Mouse (Mus musculus): Measurements from ENCODE around the gene Spats2. TPM values are rescaled to one million over a fixed set of nuclear protein-coding genes. Genes with fewer than 3 reads are reported as not detected.
"Not testable (repeated sequence)": the region's sequence is repeated elsewhere in the genome, so short reads cannot be mapped to it uniquely, and the experiment has no call there.

Gene Spats2
- polyA plus RNA-seq (2015; fragmentation: Nextera tagmentation; extraction: Ambion mirVana): 6.7 and 7.7 TPM in 2 replicates

GRCm38 (mm10) chr15:99125711-99126080, at the start of gene Spats2:
Spats2 (plus strand) TSS chr15:99125916.
- H3K4me3 ChIP-seq (replicated peaks): peak within 1 kb of the TSS; percentile 71
- no peaks in the 10 kb centered on the region for H3K9me3 ChIP-seq (replicated peaks)
- H3K27me3 ChIP-seq: peaks cover 35% of the 10 kb centered on the region
- 3% methylated on average over 12 of the region's 12 CpGs for WGBS (ENCODE audit: insufficient replicate concordance)
- peak within 1 kb of the TSS; percentile 66 for H3K9ac ChIP-seq
- no peaks in the 10 kb centered on the region for H3K36me3 ChIP-seq (replicated peaks)
- H3K4me2 ChIP-seq: peak within 1 kb of the TSS; percentile 93
- ATAC-seq (ENCODE audit: insufficient read depth): 0 out of 2 replicates have a peak, but pooled peaks have one; percentile 4
- H3K4me1 ChIP-seq (replicated peaks): peaks cover 26% of the 10 kb centered on the region
- peak within 1 kb of the TSS; percentile 76 for H3K27ac ChIP-seq (replicated peaks)

GRCm38 (mm10) chr15:99076011-99076410, 49.7 kb upstream of the Spats2 start:
- ATAC-seq (ENCODE audit: insufficient read depth): not testable (repeated sequence)
- peak overlapping the region; percentile 86 for H3K9ac ChIP-seq

DNA sequence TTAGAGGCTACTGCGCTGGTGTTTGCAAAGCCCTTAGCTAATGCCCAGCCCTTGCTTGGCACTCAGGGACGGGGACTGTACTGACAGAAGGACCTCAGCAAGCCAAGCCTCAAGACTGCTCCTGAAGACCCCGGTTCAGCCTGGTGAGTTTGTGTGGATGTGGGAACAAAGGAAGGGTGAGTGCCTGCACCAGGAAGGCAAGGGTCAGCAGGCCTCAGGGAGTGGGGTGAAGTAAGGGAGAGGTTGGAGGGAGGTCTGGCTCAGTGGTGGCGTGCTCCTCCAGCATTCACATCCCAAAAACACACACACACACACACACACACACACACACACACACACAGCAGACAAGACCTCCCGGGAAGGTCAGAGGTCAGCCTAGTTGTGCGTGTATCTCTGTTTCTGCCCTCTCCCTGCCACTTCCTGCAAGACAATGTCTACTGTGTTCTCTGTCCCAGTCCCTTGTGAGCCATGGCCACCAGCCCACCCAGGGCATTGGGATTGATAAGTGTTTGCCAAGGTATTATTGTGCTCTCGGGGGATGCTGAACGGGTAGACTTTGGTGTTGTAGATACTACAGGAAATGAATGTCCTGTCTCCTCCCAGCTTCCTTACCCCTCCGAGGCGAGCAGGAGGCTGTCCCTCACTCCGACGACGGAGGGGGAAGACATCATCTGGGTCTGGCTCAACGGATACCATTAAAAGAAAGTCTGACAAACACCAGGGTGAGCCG, 47.4 kb upstream of the Spats2 start:
- H3K36me3 ChIP-seq (replicated peaks): peaks cover 60% of the 10 kb centered on the region
- no peak overlapping the region for H3K4me3 ChIP-seq (replicated peaks)
- no peaks in the 10 kb centered on the region for H3K9me3 ChIP-seq (replicated peaks)
- H3K9ac ChIP-seq: no peak overlapping the region
- ATAC-seq (ENCODE audit: insufficient read depth): no peak
- H3K4me2 ChIP-seq: no peak overlapping the region
- peaks cover 3% of the 10 kb centered on the region; the same call in 1 of the 2 replicates for H3K27me3 ChIP-seq
- H3K27ac ChIP-seq (replicated peaks): no peak overlapping the region
- 75% methylated on average over 15 of the region's 15 CpGs for WGBS (ENCODE audit: insufficient replicate concordance)
- peaks cover 33% of the 10 kb centered on the region for H3K4me1 ChIP-seq (replicated peaks)

More at GRCm38 (mm10) chr15:99076011-99076410, 49.7 kb upstream of the Spats2 start:
- H3K4me3 ChIP-seq (replicated peaks): peak overlapping the region; percentile 86
- peak overlapping the region; percentile 86 for H3K4me2 ChIP-seq
- H3K36me3 ChIP-seq (replicated peaks): peaks cover 38% of the 10 kb centered on the region
- not testable (repeated sequence) for H3K27ac ChIP-seq (replicated peaks); H3K27me3 ChIP-seq; H3K9me3 ChIP-seq (replicated peaks)
- H3K4me1 ChIP-seq (replicated peaks): peaks cover 29% of the 10 kb centered on the region
- 89% methylated on average over 3 of the region's 3 CpGs for WGBS (ENCODE audit: insufficient replicate concordance)

DNA sequence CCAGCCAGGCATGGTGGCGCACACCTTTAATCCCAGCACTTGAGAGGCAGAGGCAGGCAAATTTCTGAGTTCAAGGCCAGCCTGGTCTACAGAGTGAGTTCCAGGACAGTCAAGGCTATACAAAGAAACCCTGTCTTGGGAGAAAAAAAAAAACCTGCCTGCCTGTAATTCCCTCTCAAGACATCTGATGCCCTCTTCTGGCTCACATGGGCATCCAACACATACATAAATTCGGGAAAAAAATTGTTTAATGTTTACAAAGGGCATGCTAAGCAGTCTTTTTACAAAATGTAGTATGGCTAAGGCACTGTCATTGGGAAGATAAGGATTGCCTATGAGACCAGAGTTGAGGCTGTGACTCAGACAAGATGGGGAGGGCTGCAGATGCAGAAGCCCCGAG, 45.9 kb upstream of the Spats2 start:
- H3K36me3 ChIP-seq (replicated peaks): peaks cover 62% of the 10 kb centered on the region
- peaks cover 37% of the 10 kb centered on the region for H3K4me1 ChIP-seq (replicated peaks)
- no peak overlapping the region for H3K4me3 ChIP-seq (replicated peaks)
- no peak for ATAC-seq (ENCODE audit: insufficient read depth)
- H3K9me3 ChIP-seq (replicated peaks): no peaks in the 10 kb centered on the region
- H3K9ac ChIP-seq: no peak overlapping the region
- no peak overlapping the region for H3K4me2 ChIP-seq
- WGBS (ENCODE audit: insufficient replicate concordance): 73% methylated on average over 3 of the region's 3 CpGs
- peaks cover 18% of the 10 kb centered on the region for H3K27me3 ChIP-seq
- H3K27ac ChIP-seq (replicated peaks): no peak overlapping the region

- H3K4me1 ChIP-seq (replicated peaks): peaks cover 22% of the 10 kb centered on the region
- peaks cover 43% of the 10 kb centered on the region for H3K27me3 ChIP-seq
- peaks cover 52% of the 10 kb centered on the region for H3K36me3 ChIP-seq (replicated peaks)
- no peak overlapping the region for H3K27ac ChIP-seq (replicated peaks)
- no peak for ATAC-seq (ENCODE audit: insufficient read depth)
- H3K9ac ChIP-seq: no peak overlapping the region
- no peaks in the 10 kb centered on the region for H3K9me3 ChIP-seq (replicated peaks)
- no peak overlapping the region for H3K4me2 ChIP-seq
- H3K4me3 ChIP-seq (replicated peaks): no peak overlapping the region
- WGBS (ENCODE audit: insufficient replicate concordance): 84% methylated on average over 12 of the region's 12 CpGs
Measured at GRCm38 (mm10) chr15:99082322-99082721, 43.4 kb upstream of the Spats2 start.

- 87% methylated on average over 16 of the region's 16 CpGs for WGBS (ENCODE audit: insufficient replicate concordance)
- Histone ChIP-seq H3K27ac (replicated peaks) (no peak overlapping the region), H3K4me1 (replicated peaks) (peaks cover 27% of the 10 kb centered on the region), H3K4me2 (no peak overlapping the region), H3K27me3 (peaks cover 48% of the 10 kb centered on the region), H3K9me3 (replicated peaks) (no peaks in the 10 kb centered on the region), H3K9ac (no peak overlapping the region), H3K4me3 (replicated peaks) (no peak overlapping the region), H3K36me3 (replicated peaks) (peaks cover 47% of the 10 kb centered on the region)
- ATAC-seq (ENCODE audit: insufficient read depth): no peak
Measured at GRCm38 (mm10) chr15:99082840-99083239, 42.9 kb upstream of the Spats2 start.

DNA sequence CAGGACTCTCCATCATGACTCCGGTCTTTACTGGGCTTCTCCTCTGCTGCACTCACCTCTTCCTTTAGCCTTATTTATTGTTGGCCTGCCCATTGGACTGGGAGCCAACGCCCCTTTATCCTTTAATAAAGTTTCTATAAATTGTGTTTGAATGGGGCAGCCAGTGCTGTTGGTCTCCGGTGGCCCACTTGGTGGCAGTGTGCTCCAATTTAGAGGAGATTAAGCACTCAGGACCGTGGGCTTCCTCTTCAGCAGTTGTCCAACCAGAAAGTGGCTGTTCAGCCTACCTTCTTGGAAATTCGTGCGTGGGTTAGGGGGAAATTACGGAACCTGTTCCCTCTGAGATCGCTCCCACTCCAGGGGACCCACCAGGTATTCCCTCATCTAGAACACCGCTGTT, 42.5 kb upstream of the Spats2 start:
- peaks cover 52% of the 10 kb centered on the region for H3K27me3 ChIP-seq

GRCm38 (mm10) chr15:99083867-99084557, 41.7 kb upstream of the Spats2 start:
- no peak overlapping the region for H3K27ac ChIP-seq (replicated peaks)
- no peak overlapping the region for H3K9ac ChIP-seq
- no peak overlapping the region for H3K4me3 ChIP-seq (replicated peaks)
- H3K4me2 ChIP-seq: peak overlapping the region; percentile 44; the same call in 1 of the 2 replicates
- 7% methylated on average over 11 of the region's 11 CpGs for WGBS (ENCODE audit: insufficient replicate concordance)
- H3K4me1 ChIP-seq (replicated peaks): peaks cover 35% of the 10 kb centered on the region
- H3K27me3 ChIP-seq: peaks cover 60% of the 10 kb centered on the region
- H3K9me3 ChIP-seq (replicated peaks): no peaks in the 10 kb centered on the region
- no peak for ATAC-seq (ENCODE audit: insufficient read depth)
- peaks cover 35% of the 10 kb centered on the region for H3K36me3 ChIP-seq (replicated peaks)

More for the DNA sequence above, 42.5 kb upstream of the Spats2 start:
- WGBS (ENCODE audit: insufficient replicate concordance): 62% methylated on average over 9 of the region's 9 CpGs
- H3K36me3 ChIP-seq (replicated peaks): peaks cover 43% of the 10 kb centered on the region
- H3K9me3 ChIP-seq (replicated peaks): no peaks in the 10 kb centered on the region
- no peak overlapping the region for H3K27ac ChIP-seq (replicated peaks)
- no peak overlapping the region for H3K4me3 ChIP-seq (replicated peaks)
- H3K4me2 ChIP-seq: no peak overlapping the region
- peaks cover 31% of the 10 kb centered on the region for H3K4me1 ChIP-seq (replicated peaks)
- no peak for ATAC-seq (ENCODE audit: insufficient read depth)
- H3K9ac ChIP-seq: no peak overlapping the region

DNA sequence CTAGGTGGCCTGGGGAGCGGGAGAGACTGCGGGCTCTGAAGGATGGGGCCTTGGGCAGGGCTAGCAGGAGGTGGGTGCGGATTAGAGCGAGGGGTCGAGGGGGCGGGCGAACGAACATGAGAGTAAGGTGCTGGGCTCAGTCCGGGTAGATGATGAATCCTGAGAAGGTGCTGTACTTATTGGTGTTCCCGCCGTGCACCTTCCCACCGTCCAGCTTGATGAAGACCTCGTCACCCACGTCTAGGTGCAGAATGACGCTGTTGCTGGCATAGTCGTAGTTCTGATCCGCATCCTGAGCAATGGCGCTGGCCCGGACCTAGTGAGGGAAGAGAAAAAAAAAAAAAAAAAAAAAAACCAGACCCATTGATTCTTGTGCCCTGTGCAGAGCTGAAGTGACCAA, 41.1 kb upstream of the Spats2 start:
- Histone ChIP-seq H3K27me3 (peaks cover 66% of the 10 kb centered on the region), H3K36me3 (replicated peaks) (peaks cover 35% of the 10 kb centered on the region), H3K9ac (no peak overlapping the region), H3K9me3 (replicated peaks) (no peaks in the 10 kb centered on the region), H3K4me3 (replicated peaks) (no peak overlapping the region), H3K4me2 (peak overlapping the region; percentile 44; the same call in 1 of the 2 replicates), H3K27ac (replicated peaks) (no peak overlapping the region), H3K4me1 (replicated peaks) (peaks cover 38% of the 10 kb centered on the region)
- WGBS (ENCODE audit: insufficient replicate concordance): 23% methylated on average over 19 of the region's 19 CpGs
- no peak for ATAC-seq (ENCODE audit: insufficient read depth)

DNA sequence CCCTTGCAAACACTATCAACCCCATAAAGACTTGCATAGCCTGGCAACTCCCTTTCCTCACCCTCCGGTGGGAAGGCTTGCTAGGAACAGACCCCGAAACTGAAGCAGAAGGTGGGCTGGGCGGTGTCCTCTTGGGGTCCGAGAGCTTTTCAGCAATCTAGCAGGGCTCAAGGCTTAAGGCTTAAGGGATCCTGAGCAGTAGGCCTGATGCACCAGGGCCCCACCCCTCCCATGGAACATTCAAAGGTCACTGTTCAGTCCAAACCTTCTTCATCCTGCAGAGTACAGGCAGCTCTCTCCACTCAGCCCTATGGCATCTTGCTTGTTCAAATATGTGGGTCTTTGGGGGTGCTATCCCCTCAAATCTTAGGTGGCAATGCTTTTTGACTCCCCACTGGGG, 39.7 kb upstream of the Spats2 start:
- 67% methylated on average over 4 of the region's 4 CpGs for WGBS (ENCODE audit: insufficient replicate concordance)
- Histone ChIP-seq H3K9me3 (replicated peaks) (no peaks in the 10 kb centered on the region), H3K27ac (replicated peaks) (no peak overlapping the region), H3K27me3 (peaks cover 79% of the 10 kb centered on the region), H3K4me1 (replicated peaks) (peaks cover 38% of the 10 kb centered on the region), H3K9ac (no peak overlapping the region), H3K4me3 (replicated peaks) (no peak overlapping the region), H3K36me3 (replicated peaks) (peaks cover 25% of the 10 kb centered on the region), H3K4me2 (no peak overlapping the region)
- no peak for ATAC-seq (ENCODE audit: insufficient read depth)

- Histone ChIP-seq H3K36me3 (replicated peaks) (peaks cover 11% of the 10 kb centered on the region), H3K9me3 (replicated peaks) (no peaks in the 10 kb centered on the region), H3K4me3 (replicated peaks) (peak within 1 kb of the TSS; percentile 21), H3K27me3 (peaks cover 94% of the 10 kb centered on the region), H3K27ac (replicated peaks) (no peak within 1 kb of the TSS), H3K4me2 (peak within 1 kb of the TSS; percentile 52), H3K4me1 (replicated peaks) (peaks cover 41% of the 10 kb centered on the region), H3K9ac (no peak within 1 kb of the TSS)
- 12% methylated on average over 60 of the region's 60 CpGs for WGBS (ENCODE audit: insufficient replicate concordance)
- no peak for ATAC-seq (ENCODE audit: insufficient read depth)
Measured at GRCm38 (mm10) chr15:99087253-99088075, 38.3 kb upstream of the Spats2 start, which contains the start of gene C1ql4. C1ql4 (minus strand) TSS chr15:99087817.

Data from liver, embryonic 15.5 days (tissue).